Mouse (Mus musculus) stomach, embryonic 14.5 days (tissue): ENCODE data around the gene C730034F03Rik. TPM values are rescaled to one million over a fixed set of nuclear protein-coding genes. Genes with fewer than 3 reads are reported as not detected.

Source experiments
- ATAC-seq: fragments of 200-750 bp; cut with Nextera tagmentation; 2 replicates; pipeline ENCODE4 v1.8.0; 2017; ENCODE audit warnings: low read depth, moderate TSS enrichment; ENCODE audit not compliant: insufficient number of reproducible peaks, insufficient read depth, low FRiP score
- H3K27ac ChIP-seq: fragments of 300-500 bp; sonication (generic); 2 replicates; pipeline ENCODE4 v1.5.1; 2014; ENCODE audit warnings: mild to moderate bottlenecking, low read length, moderate library complexity, mixed read lengths
- H3K27me3 ChIP-seq: fragments of 300-500 bp; sonication (generic); 2 replicates; pipeline ENCODE4 v1.6.1; 2014; ENCODE audit warnings: low read length, control low read depth, mixed read lengths; ENCODE audit not compliant: control insufficient read depth, insufficient read depth
- H3K36me3 ChIP-seq: fragments of 300-500 bp; sonication (generic); 2 replicates; pipeline ENCODE4 v1.6.1; 2014; ENCODE audit warnings: mild to moderate bottlenecking, control low read depth, low read length, moderate library complexity, mixed read lengths; ENCODE audit not compliant: control insufficient read depth, insufficient read depth
- H3K4me1 ChIP-seq: fragments of 300-500 bp; sonication (generic); 2 replicates; pipeline ENCODE4 v1.6.1; 2014; ENCODE audit warnings: low read length, control low read depth, mixed read lengths; ENCODE audit not compliant: control insufficient read depth, insufficient read depth
- H3K4me2 ChIP-seq: fragments of 300-500 bp; sonication (generic); replicated peaks from 2 replicates; pipeline ENCODE4 v1.6.1; 2014; ENCODE audit warnings: low read depth, low read length, control low read depth
- H3K4me3 ChIP-seq: fragments of 300-500 bp; sonication (generic); 2 replicates; pipeline ENCODE4 v1.5.1; 2014; ENCODE audit warnings: low read depth, low read length, control low read depth
- H3K9ac ChIP-seq: fragments of 300-500 bp; sonication (generic); replicated peaks from 2 replicates; pipeline ENCODE4 v1.6.1; 2014; ENCODE audit warnings: low read depth, mild to moderate bottlenecking, control low read depth, low read length, moderate library complexity, mixed read lengths
- H3K9me3 ChIP-seq: fragments of 300-500 bp; sonication (generic); 2 replicates; pipeline ENCODE4 v1.6.1; 2016; ENCODE audit warnings: low read depth, low read length, control low read depth; ENCODE audit not compliant: control insufficient read depth
- WGBS: fragments of 180-500 bp; shearing (Covaris S2); extraction: QIAGEN DNeasy Blood & Tissue Kit; methylation state at CpG from one replicate; pipeline ENCODE4 v1.1.7; 2014; 5-methylcytosine and 5-hydroxymethylcytosine counted together
- polyA plus RNA-seq: library from polyadenylated mRNA; unstranded; fragments of >200 nt; fragmentation: Nextera tagmentation; extraction: Ambion mirVana; gene quantifications from 2 replicates; pipeline ENCODE4 v1.2.1, GENCODE M21; 2014

C730034F03Rik gene
- polyA plus RNA-seq, 1 experiment from 2014 or later: 2.4 TPM

- Histone ChIP-seq H3K27ac (no peak overlapping the region), H3K27me3 (no peaks in the 10 kb centered on the region), H3K36me3 (no peaks in the 10 kb centered on the region), H3K9me3 (no peaks in the 10 kb centered on the region), H3K4me3 (no peak overlapping the region), H3K9ac (no peak overlapping the region), H3K4me1 (no peaks in the 10 kb centered on the region), H3K4me2 (no peak overlapping the region)
- no peak for ATAC-seq
- 79% methylated on average over 5 of the region's 5 CpGs for whole genome bisulfite sequencing
Measured at GRCm38 (mm10) chr15:89435878-89436277, 6.5 kb downstream of the C730034F03Rik start.

DNA sequence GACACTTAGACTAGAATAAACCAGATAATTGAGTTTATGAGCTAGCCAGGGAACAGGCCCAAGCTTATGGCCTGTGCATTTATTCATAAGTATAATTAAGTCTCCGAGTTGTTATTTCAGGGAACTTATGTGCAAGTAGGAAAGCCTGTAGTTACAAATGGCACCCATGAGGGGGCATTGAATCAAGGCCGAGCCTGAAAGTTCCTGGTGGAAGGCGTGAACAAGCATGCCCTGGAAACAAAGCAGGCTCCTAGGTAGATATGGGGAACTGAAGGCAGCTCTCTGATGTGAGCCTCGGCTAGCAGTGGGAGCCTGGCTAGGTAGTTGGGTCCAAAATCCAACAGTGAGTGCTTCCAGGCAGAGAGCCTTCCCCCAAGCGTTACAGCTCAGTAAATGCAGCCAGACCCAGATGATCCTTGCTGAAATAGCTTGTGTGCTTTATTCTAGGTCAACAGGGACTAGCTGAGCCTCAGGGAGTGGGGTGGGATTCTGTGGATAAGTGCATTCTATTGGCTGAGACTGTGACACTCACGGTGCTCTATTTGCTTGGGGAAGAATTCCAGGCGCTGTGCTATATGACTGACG, 13.2 kb downstream of the C730034F03Rik start:
- ATAC-seq: no peak
- Histone ChIP-seq H3K27ac (no peak overlapping the region), H3K4me2 (no peak overlapping the region), H3K4me3 (no peak overlapping the region), H3K27me3 (no peaks in the 10 kb centered on the region), H3K9me3 (no peaks in the 10 kb centered on the region), H3K9ac (no peak overlapping the region), H3K36me3 (no peaks in the 10 kb centered on the region), H3K4me1 (no peaks in the 10 kb centered on the region)
- WGBS: 36% methylated on average over 8 of the region's 8 CpGs

DNA sequence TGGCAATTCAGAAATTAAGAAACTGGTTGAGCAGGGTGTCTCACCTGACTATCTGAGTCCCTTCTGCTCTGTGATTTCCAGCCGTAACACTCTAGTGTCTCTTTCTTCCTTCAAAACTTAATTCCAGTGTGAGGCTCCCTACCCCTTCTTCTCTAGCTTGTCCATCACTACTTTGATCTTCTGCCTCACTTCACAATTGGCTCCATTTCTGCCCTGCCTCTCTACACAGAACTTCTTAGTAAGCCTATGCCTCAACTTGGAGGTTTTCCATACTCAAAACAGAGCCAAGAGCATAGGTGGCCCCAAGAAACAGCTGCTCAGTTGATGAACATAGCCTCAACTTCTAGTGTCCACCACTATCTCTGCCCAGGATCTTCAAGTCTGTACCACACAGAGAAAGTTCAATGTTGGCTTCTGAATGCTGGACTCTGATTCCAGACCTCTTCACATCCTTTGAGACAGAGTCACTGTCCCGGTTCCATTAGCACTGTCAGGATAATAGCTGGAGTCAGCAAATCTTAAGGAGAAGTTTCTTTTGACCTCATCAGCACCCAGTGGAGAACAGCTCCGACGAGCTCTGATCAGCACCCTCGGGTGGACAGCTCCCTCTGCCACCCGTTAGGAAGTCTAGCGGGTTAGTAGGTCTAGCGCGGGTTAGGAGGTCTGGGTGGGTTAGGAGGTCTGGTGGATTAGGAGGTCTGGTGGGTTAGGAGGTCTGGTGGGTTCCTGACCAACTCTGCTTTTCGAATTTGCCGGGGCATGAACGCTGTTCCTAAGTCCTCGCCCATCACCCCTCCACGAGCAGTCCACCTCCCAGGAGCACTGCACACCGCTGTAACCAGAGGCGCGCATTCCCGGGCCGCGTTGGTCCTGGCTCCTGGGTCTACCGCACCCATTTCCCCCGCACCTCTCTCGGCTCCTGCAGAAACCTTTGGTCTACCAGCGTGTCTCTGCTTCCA, 23.8 kb downstream of the C730034F03Rik start:
- Histone ChIP-seq H3K9me3 (no peaks in the 10 kb centered on the region), H3K27ac (no peak overlapping the region), H3K36me3 (no peaks in the 10 kb centered on the region), H3K9ac (no peak overlapping the region), H3K4me2 (peak overlapping the region; percentile 92), H3K4me1 (peaks cover 5% of the 10 kb centered on the region; the same call in 1 of the 2 replicates), H3K27me3 (0 out of 2 replicates have a peak, but pooled peaks cover 4% of the 10 kb centered on the region), H3K4me3 (peak overlapping the region; percentile 40)
- peak; percentile 40; the same call in 1 of the 2 replicates for ATAC-seq
- 5% methylated on average over 24 of the region's 24 CpGs for WGBS

GRCm38 (mm10) chr15:89453865-89454478, 24.6 kb downstream of the C730034F03Rik start, which contains the start of gene Mapk8ip2:
Mapk8ip2 (plus strand) TSS chr15:89453913.
- Histone ChIP-seq H3K9ac (no peak within 1 kb of the TSS), H3K9me3 (no peaks in the 10 kb centered on the region), H3K27ac (no peak within 1 kb of the TSS), H3K36me3 (no peaks in the 10 kb centered on the region), H3K4me3 (peak within 1 kb of the TSS; percentile 40), H3K4me1 (peaks cover 5% of the 10 kb centered on the region; the same call in 1 of the 2 replicates), H3K4me2 (peak within 1 kb of the TSS; percentile 92), H3K27me3 (0 out of 2 replicates have a peak, but pooled peaks cover 4% of the 10 kb centered on the region)
- ATAC-seq: peak; percentile 48; the same call in 1 of the 2 replicates
- whole genome bisulfite sequencing: under 1% methylated on average over 46 of the region's 53 CpGs

GRCm38 (mm10) chr15:89454857-89455256, 25.5 kb downstream of the C730034F03Rik start:
- H3K4me3 ChIP-seq: no peak overlapping the region
- H3K27ac ChIP-seq: no peak overlapping the region

DNA sequence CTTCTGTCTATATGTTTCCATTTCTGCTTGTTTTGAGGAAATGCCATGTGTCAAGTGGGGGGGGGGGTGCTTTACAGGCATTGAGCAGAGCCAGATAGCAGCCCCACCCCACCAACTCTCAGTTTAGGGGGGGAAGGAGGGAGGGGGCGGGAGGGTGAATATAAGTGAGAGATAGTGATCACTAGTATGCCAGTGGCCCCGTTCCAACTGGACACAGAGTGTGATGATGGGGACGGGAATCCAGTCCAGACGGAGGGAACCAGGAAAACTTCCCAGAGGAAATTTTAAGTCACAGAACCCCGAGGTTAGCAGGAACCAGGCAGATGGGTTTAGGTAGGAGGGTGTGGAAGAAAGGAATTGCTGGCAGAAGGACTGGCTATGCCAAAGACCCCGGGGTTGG, 26.3 kb downstream of the C730034F03Rik start:
- 0 out of 2 replicates have a peak, but pooled peaks cover 4% of the 10 kb centered on the region for H3K27me3 ChIP-seq
- H3K36me3 ChIP-seq: no peaks in the 10 kb centered on the region
- 67% methylated on average over 6 of the region's 6 CpGs for WGBS
- no peak overlapping the region for H3K27ac ChIP-seq
- H3K9me3 ChIP-seq: no peaks in the 10 kb centered on the region
- H3K4me1 ChIP-seq: peaks cover 5% of the 10 kb centered on the region; the same call in 1 of the 2 replicates
- no peak overlapping the region for H3K4me3 ChIP-seq
- ATAC-seq: no peak
- no peak overlapping the region for H3K9ac ChIP-seq
- H3K4me2 ChIP-seq: no peak overlapping the region

More at GRCm38 (mm10) chr15:89454857-89455256, 25.5 kb downstream of the C730034F03Rik start:
- 30% methylated on average over 5 of the region's 6 CpGs for WGBS
- Histone ChIP-seq H3K4me1 (peaks cover 5% of the 10 kb centered on the region; the same call in 1 of the 2 replicates), H3K4me2 (peak overlapping the region; percentile 92; the same call in 1 of the 2 replicates), H3K27me3 (0 out of 2 replicates have a peak, but pooled peaks cover 4% of the 10 kb centered on the region), H3K9ac (no peak overlapping the region), H3K36me3 (no peaks in the 10 kb centered on the region), H3K9me3 (no peaks in the 10 kb centered on the region)
- no peak for ATAC-seq

- no peak overlapping the region for H3K9ac ChIP-seq
- no peak overlapping the region for H3K4me3 ChIP-seq
- no peak overlapping the region for H3K27ac ChIP-seq
- no peaks in the 10 kb centered on the region for H3K36me3 ChIP-seq
- H3K4me1 ChIP-seq: peaks cover under 1% of the 10 kb centered on the region; the same call in 1 of the 2 replicates
- H3K27me3 ChIP-seq: no peaks in the 10 kb centered on the region
- no peaks in the 10 kb centered on the region for H3K9me3 ChIP-seq
- WGBS: 91% methylated on average over 15 of the region's 15 CpGs
- ATAC-seq: no peak
- no peak overlapping the region for H3K4me2 ChIP-seq
Measured at GRCm38 (mm10) chr15:89458942-89459341, 29.6 kb downstream of the C730034F03Rik start.

GRCm38 (mm10) chr15:89459821-89460220, 30.4 kb downstream of the C730034F03Rik start:
- no peak overlapping the region for H3K4me3 ChIP-seq
- ATAC-seq: no peak
- 78% methylated on average over 7 of the region's 7 CpGs for whole genome bisulfite sequencing
- no peak overlapping the region for H3K27ac ChIP-seq
- no peaks in the 10 kb centered on the region for H3K4me1 ChIP-seq
- no peaks in the 10 kb centered on the region for H3K9me3 ChIP-seq
- H3K4me2 ChIP-seq: no peak overlapping the region
- no peak overlapping the region for H3K9ac ChIP-seq
- no peaks in the 10 kb centered on the region for H3K27me3 ChIP-seq
- H3K36me3 ChIP-seq: no peaks in the 10 kb centered on the region
